In the genomic region with DNA sequence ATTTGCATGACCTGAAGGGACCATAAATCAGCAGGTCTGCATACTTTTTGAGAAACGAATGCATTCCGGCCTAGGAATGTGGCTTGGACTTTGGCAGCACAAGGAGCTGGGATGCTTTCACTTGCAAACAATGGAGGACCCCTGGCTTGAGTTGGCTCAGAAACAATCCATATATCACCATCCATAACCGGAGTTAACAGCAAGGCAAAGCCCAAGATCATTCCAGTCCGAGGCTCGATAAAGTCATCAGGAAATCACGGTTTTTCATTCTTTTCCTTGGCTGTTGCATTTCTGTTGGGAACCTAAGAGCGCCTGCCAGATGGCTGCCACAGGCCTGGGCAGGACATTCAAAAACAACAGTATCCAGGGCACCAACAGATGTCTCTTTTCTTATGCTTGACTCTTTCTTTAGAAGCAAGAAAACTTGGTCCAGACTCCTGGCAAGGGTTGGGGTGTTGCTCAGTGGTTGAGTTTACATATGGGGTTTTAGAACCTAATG, we compare ENCODE assay signal across 12 mouse cellular contexts.
DNase-seq lines count a peak whose midpoint lies in the region; ATAC-seq lines count a peak whose summit lies in the region.
"Had no signal": no experiment of that assay in that cellular context is flagged by ENCODE, and none has a peak within 500 bp of the region (broad histone marks: within the 10 kb centered on the region; RNA-seq: fewer than 3 reads in every experiment).

No protein-coding gene starts in this region.

- 78% methylated on average over 7 of the region's 7 CpGs for WGBS in heart, embryonic 10.5 days
- WGBS in neural tube, embryonic 14.5 days: 31% methylated on average over 7 of the region's 7 CpGs
- 25% methylated on average over 7 of the region's 7 CpGs for WGBS in neural tube, embryonic 15.5 days
- WGBS in kidney, embryonic 14.5 days: 49% methylated on average over 7 of the region's 7 CpGs

- DNase-seq in heart, embryonic 10.5 days (ENCODE audit: low spot score): peak; percentile 20
- no peak for DNase-seq in heart, adult 8-10 months (ENCODE audit: low spot score)
- peak; percentile 75 for DNase-seq in mesoderm, embryonic 11.5 days (ENCODE audit: low read depth, low spot score)
- no peak for DNase-seq in T-cell, adult 2 months (ENCODE audit: low spot score)
- DNase-seq in layer of hippocampus, postnatal 14 days (ENCODE audit: low spot score in 2 of 2): no peak
- DNase-seq: cerebellum, adult 2 months had no signal

- no peak overlapping the region for H3K4me3 ChIP-seq in heart, embryonic 10.5 days
- no peak overlapping the region for H3K4me3 ChIP-seq in neural tube, embryonic 14.5 days (ENCODE audit: low read depth, low read length)
- H3K4me3 ChIP-seq in neural tube, embryonic 15.5 days (replicated peaks): no peak overlapping the region
- no peak overlapping the region for H3K4me3 ChIP-seq in kidney, embryonic 14.5 days (ENCODE audit: low read length)
- H3K4me3 ChIP-seq: layer of hippocampus, adult 2 months; liver, embryonic 15.5 days had no signal

- H3K4me2 ChIP-seq in neural tube, embryonic 14.5 days (ENCODE audit: low read depth, low read length): no peak overlapping the region
- no peak overlapping the region for H3K4me2 ChIP-seq in neural tube, embryonic 15.5 days
- no peak overlapping the region for H3K4me2 ChIP-seq in kidney, embryonic 14.5 days (replicated peaks; ENCODE audit: low read depth, low read length)
- H3K4me2 ChIP-seq: liver, embryonic 15.5 days had no signal

- ATAC-seq in neural tube, embryonic 14.5 days (ENCODE audit: low read depth): peak; percentile 34; the same call in 1 of the 2 replicates
- no peak; the same call in 1 of the 2 replicates for ATAC-seq in neural tube, embryonic 15.5 days (ENCODE audit: low FRiP score)
- peak; percentile 48; the same call in 1 of the 2 replicates for ATAC-seq in kidney, embryonic 14.5 days (ENCODE audit: low FRiP score, low TSS enrichment)

- no peak overlapping the region for H3K9ac ChIP-seq in neural tube, embryonic 14.5 days (replicated peaks; ENCODE audit: low read depth, low read length)
- no peak overlapping the region for H3K9ac ChIP-seq in neural tube, embryonic 15.5 days (replicated peaks)
- H3K9ac ChIP-seq in kidney, embryonic 14.5 days (ENCODE audit: low read depth, low read length): no peak overlapping the region
- H3K9ac ChIP-seq: liver, embryonic 15.5 days had no signal

- 0 out of 2 replicates have a peak overlapping the region, but pooled peaks have one; percentile 16 for H3K27ac ChIP-seq in heart, embryonic 10.5 days
- no peak overlapping the region for H3K27ac ChIP-seq in neural tube, embryonic 14.5 days (ENCODE audit: low read depth, low read length)
- H3K27ac ChIP-seq in neural tube, embryonic 15.5 days (replicated peaks): no peak overlapping the region; the same call in 1 of the 2 replicates
- H3K27ac ChIP-seq in kidney, embryonic 14.5 days (ENCODE audit: low read depth, low read length): 0 out of 2 replicates have a peak overlapping the region, but pooled peaks have one; percentile 8
- H3K27ac ChIP-seq: layer of hippocampus, adult 2 months; liver, embryonic 15.5 days had no signal

- no peaks in the 10 kb centered on the region for H3K27me3 ChIP-seq in heart, embryonic 10.5 days (ENCODE audit: insufficient read depth, poor library complexity, severe bottlenecking)
- no peaks in the 10 kb centered on the region for H3K27me3 ChIP-seq in neural tube, embryonic 14.5 days (ENCODE audit: control insufficient read depth, insufficient read depth, low read length)
- no peaks in the 10 kb centered on the region for H3K27me3 ChIP-seq in neural tube, embryonic 15.5 days (replicated peaks)
- no peaks in the 10 kb centered on the region for H3K27me3 ChIP-seq in kidney, embryonic 14.5 days (ENCODE audit: control insufficient read depth, insufficient read depth, low read length)
- H3K27me3 ChIP-seq: CH12.LX; liver, embryonic 15.5 days had no signal

- H3K9me3 ChIP-seq in heart, embryonic 10.5 days: no peaks in the 10 kb centered on the region
- H3K9me3 ChIP-seq in neural tube, embryonic 14.5 days (ENCODE audit: control insufficient read depth, low read length): no peaks in the 10 kb centered on the region
- H3K9me3 ChIP-seq in neural tube, embryonic 15.5 days (replicated peaks): no peaks in the 10 kb centered on the region
- H3K9me3 ChIP-seq in kidney, embryonic 14.5 days (ENCODE audit: control insufficient read depth, low read length): no peaks in the 10 kb centered on the region
- H3K9me3 ChIP-seq: liver, embryonic 15.5 days had no signal

- peaks cover 34% of the 10 kb centered on the region for H3K4me1 ChIP-seq in heart, embryonic 10.5 days
- H3K4me1 ChIP-seq in neural tube, embryonic 14.5 days (ENCODE audit: control insufficient read depth, insufficient read depth, low read length): no peaks in the 10 kb centered on the region
- peaks cover 10% of the 10 kb centered on the region for H3K4me1 ChIP-seq in neural tube, embryonic 15.5 days
- peaks cover 16% of the 10 kb centered on the region for H3K4me1 ChIP-seq in kidney, embryonic 14.5 days (ENCODE audit: control insufficient read depth, insufficient read depth, low read length)

- no peaks in the 10 kb centered on the region for H3K36me3 ChIP-seq in heart, embryonic 10.5 days
- H3K36me3 ChIP-seq in neural tube, embryonic 14.5 days (ENCODE audit: control insufficient read depth, insufficient read depth, low read length): no peaks in the 10 kb centered on the region
- no peaks in the 10 kb centered on the region for H3K36me3 ChIP-seq in neural tube, embryonic 15.5 days
- H3K36me3 ChIP-seq in kidney, embryonic 14.5 days (ENCODE audit: control insufficient read depth, insufficient read depth, low read length): no peaks in the 10 kb centered on the region
- H3K36me3 ChIP-seq: liver, embryonic 15.5 days had no signal

Comparison
In these comparisons a context has a peak if more than half of its experiments do, and no peak if none do; other contexts are left out.
1. DNase-seq: peak in heart, embryonic 10.5 days (single experiment) and mesoderm, embryonic 11.5 days (single experiment); none in heart, adult 8-10 months (single experiment), T-cell, adult 2 months (single experiment) and layer of hippocampus, postnatal 14 days (0 of 2).
2. H3K27ac ChIP-seq: peak in heart, embryonic 10.5 days (single experiment) and kidney, embryonic 14.5 days (single experiment); none in neural tube, embryonic 14.5 days (single experiment) and neural tube, embryonic 15.5 days (single experiment).